Mouse (Mus musculus): ENCODE results near the gene Ankrd44. TPM values are rescaled to one million over a fixed set of nuclear protein-coding genes. Genes with fewer than 3 reads are reported as not detected.

Ankrd44 gene
- polyA plus RNA-seq, 1 experiment from 2014 or later = 4.8 TPM

DNA sequence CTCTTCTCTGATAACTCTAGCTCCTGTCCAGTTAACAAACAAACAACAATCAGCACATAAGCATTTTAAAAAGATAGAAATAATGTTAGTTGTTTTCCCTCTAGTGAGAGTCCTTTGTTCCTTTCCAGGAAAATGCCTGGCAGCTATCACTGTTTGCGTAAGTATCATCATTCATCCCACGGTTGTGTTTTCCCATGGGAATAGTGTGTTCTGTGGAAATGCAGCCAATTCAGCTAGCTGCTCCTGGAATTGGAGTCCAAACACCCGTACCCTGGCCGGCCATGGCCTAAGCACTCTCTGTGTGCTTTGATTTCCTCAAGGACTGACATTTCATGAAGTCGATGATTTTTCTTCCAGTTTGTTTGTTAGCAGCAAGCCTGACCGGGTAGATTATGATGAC is 311.2 kb downstream of the Ankrd44 start:
- 74% methylated on average over 6 of the region's 6 CpGs for WGBS (ENCODE audit: insufficient replicate concordance)
- H3K27ac ChIP-seq (ENCODE audit: low read length) = no peak overlapping the region
- H3K9ac ChIP-seq (ENCODE audit: low read depth, low read length) = no peak overlapping the region
- H3K27me3 ChIP-seq (ENCODE audit: control insufficient read depth, insufficient read depth, low read depth, low read length) = no peaks in the 10 kb centered on the region
- H3K36me3 ChIP-seq (ENCODE audit: control insufficient read depth, insufficient read depth) = no peaks in the 10 kb centered on the region
- no peak overlapping the region for H3K4me3 ChIP-seq (ENCODE audit: low read depth, low read length)
- no peak for ATAC-seq (ENCODE audit: low read depth)
- no peaks in the 10 kb centered on the region for H3K4me1 ChIP-seq (ENCODE audit: control insufficient read depth, low read depth, low read length)
- H3K4me2 ChIP-seq (ENCODE audit: low read depth, low read length) = no peak overlapping the region
- no peaks in the 10 kb centered on the region for H3K9me3 ChIP-seq (replicated peaks; ENCODE audit: control insufficient read depth, low read length)

- Histone ChIP-seq H3K4me1 (ENCODE audit: control insufficient read depth, low read depth, low read length) (no peaks in the 10 kb centered on the region), H3K4me2 (ENCODE audit: low read depth, low read length) (no peak overlapping the region), H3K27ac (ENCODE audit: low read length) (no peak overlapping the region), H3K36me3 (ENCODE audit: control insufficient read depth, insufficient read depth) (no peaks in the 10 kb centered on the region), H3K9ac (ENCODE audit: low read depth, low read length) (no peak overlapping the region), H3K4me3 (ENCODE audit: low read depth, low read length) (no peak overlapping the region), H3K9me3 (replicated peaks; ENCODE audit: control insufficient read depth, low read length) (no peaks in the 10 kb centered on the region), H3K27me3 (ENCODE audit: control insufficient read depth, insufficient read depth, low read depth, low read length) (no peaks in the 10 kb centered on the region)
- ATAC-seq (ENCODE audit: low read depth) = no peak
- WGBS (ENCODE audit: insufficient replicate concordance) = 68% methylated on average over 6 of the region's 6 CpGs
These were observed 313.8 kb downstream of the Ankrd44 start for GRCm38 (mm10) chr1:54612344-54612743.

- Histone ChIP-seq H3K4me3 (ENCODE audit: low read depth, low read length) (no peak overlapping the region), H3K9ac (ENCODE audit: low read depth, low read length) (no peak overlapping the region), H3K27ac (ENCODE audit: low read length) (no peak overlapping the region), H3K9me3 (replicated peaks; ENCODE audit: control insufficient read depth, low read length) (no peaks in the 10 kb centered on the region), H3K36me3 (ENCODE audit: control insufficient read depth, insufficient read depth) (no peaks in the 10 kb centered on the region), H3K4me2 (ENCODE audit: low read depth, low read length) (no peak overlapping the region), H3K27me3 (ENCODE audit: control insufficient read depth, insufficient read depth, low read depth, low read length) (no peaks in the 10 kb centered on the region), H3K4me1 (ENCODE audit: control insufficient read depth, low read depth, low read length) (no peaks in the 10 kb centered on the region)
- no peak for ATAC-seq (ENCODE audit: low read depth)
- WGBS (ENCODE audit: insufficient replicate concordance) = 65% methylated on average over 7 of the region's 7 CpGs
These were observed 314.3 kb downstream of the Ankrd44 start for GRCm38 (mm10) chr1:54611891-54612290.

GRCm38 (mm10) chr1:54606936-54607335 is 319.3 kb downstream of the Ankrd44 start:
- no peak overlapping the region for H3K4me3 ChIP-seq (ENCODE audit: low read depth, low read length)
- no peak for ATAC-seq (ENCODE audit: low read depth)
- no peaks in the 10 kb centered on the region for H3K36me3 ChIP-seq (ENCODE audit: control insufficient read depth, insufficient read depth)
- H3K27ac ChIP-seq (ENCODE audit: low read length) = no peak overlapping the region
- H3K4me2 ChIP-seq (ENCODE audit: low read depth, low read length) = no peak overlapping the region
- H3K27me3 ChIP-seq (ENCODE audit: control insufficient read depth, insufficient read depth, low read depth, low read length) = no peaks in the 10 kb centered on the region
- no peaks in the 10 kb centered on the region for H3K4me1 ChIP-seq (ENCODE audit: control insufficient read depth, low read depth, low read length)
- 60% methylated on average over 1 of the region's 1 CpGs for WGBS (ENCODE audit: insufficient replicate concordance)
- no peaks in the 10 kb centered on the region for H3K9me3 ChIP-seq (replicated peaks; ENCODE audit: control insufficient read depth, low read length)
- no peak overlapping the region for H3K9ac ChIP-seq (ENCODE audit: low read depth, low read length)

DNA sequence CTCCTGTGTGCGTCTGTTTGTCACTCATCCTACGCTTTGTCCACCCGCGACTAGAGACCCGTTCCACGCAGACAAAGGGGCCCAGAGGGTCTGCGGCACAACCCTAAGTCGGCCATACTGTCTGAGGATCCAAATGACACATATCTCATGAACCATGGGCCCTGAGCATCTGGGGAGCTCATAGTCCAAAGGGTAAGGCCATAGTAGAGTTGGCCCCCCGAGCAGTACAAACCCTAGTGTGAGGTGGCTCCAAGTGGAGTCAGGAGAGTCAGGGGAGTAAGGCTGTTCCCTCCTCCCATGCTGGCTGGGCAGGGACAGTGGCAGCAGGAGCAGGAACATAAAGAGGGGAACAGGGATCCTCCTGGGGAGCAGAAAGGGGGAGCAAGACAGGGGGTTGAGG is 324.5 kb downstream of the Ankrd44 start:
- no peaks in the 10 kb centered on the region for H3K4me1 ChIP-seq (ENCODE audit: control insufficient read depth, low read depth, low read length)
- no peak overlapping the region for H3K4me2 ChIP-seq (ENCODE audit: low read depth, low read length)
- WGBS (ENCODE audit: insufficient replicate concordance) = 82% methylated on average over 9 of the region's 9 CpGs
- no peak overlapping the region for H3K4me3 ChIP-seq (ENCODE audit: low read depth, low read length)
- no peak overlapping the region for H3K27ac ChIP-seq (ENCODE audit: low read length)
- H3K27me3 ChIP-seq (ENCODE audit: control insufficient read depth, insufficient read depth, low read depth, low read length) = no peaks in the 10 kb centered on the region
- no peaks in the 10 kb centered on the region for H3K36me3 ChIP-seq (ENCODE audit: control insufficient read depth, insufficient read depth)
- H3K9me3 ChIP-seq (replicated peaks; ENCODE audit: control insufficient read depth, low read length) = no peaks in the 10 kb centered on the region
- ATAC-seq (ENCODE audit: low read depth) = no peak
- H3K9ac ChIP-seq (ENCODE audit: low read depth, low read length) = no peak overlapping the region

- H3K9ac ChIP-seq (ENCODE audit: low read depth, low read length) = no peak overlapping the region
- no peaks in the 10 kb centered on the region for H3K4me1 ChIP-seq (ENCODE audit: control insufficient read depth, low read depth, low read length)
- H3K27ac ChIP-seq (ENCODE audit: low read length) = no peak overlapping the region
- WGBS (ENCODE audit: insufficient replicate concordance) = 49% methylated on average over 1 of the region's 1 CpGs
- H3K9me3 ChIP-seq (replicated peaks; ENCODE audit: control insufficient read depth, low read length) = no peaks in the 10 kb centered on the region
- no peak overlapping the region for H3K4me2 ChIP-seq (ENCODE audit: low read depth, low read length)
- no peaks in the 10 kb centered on the region for H3K36me3 ChIP-seq (ENCODE audit: control insufficient read depth, insufficient read depth)
- H3K27me3 ChIP-seq (ENCODE audit: control insufficient read depth, insufficient read depth, low read depth, low read length) = no peaks in the 10 kb centered on the region
- no peak overlapping the region for H3K4me3 ChIP-seq (ENCODE audit: low read depth, low read length)
- ATAC-seq (ENCODE audit: low read depth) = no peak
These were observed 325.9 kb downstream of the Ankrd44 start for GRCm38 (mm10) chr1:54600275-54600674.

DNA sequence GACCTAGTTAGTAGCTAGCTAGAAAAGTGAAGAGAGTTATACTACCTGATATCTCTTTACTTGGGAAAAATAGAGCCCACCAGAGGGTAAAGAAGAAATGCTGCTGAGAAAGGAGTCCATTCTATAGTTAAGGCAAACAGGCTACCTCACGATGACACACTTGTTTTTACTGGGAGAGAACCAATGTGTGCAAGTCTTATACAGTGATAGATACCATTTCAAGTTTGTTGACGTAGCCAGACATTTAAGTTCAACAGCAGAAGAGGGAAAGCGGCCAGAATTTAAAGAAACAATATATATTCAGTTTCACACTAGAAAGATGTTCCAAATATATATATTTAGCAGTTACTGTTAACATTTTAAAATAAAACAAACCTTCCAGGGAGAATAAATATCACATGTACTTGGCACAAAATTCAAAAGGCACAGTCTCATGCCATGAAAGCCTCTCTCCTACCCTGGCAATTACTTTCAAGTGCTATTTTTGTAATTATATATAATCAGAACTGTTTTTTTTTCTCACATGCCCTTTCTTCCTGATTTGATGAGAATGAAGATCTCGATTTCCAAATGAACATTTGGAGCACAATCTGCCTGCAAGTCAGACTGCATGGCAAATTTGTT is 328.5 kb downstream of the Ankrd44 start:
- 57% methylated on average over 4 of the region's 4 CpGs for WGBS (ENCODE audit: insufficient replicate concordance)
- H3K4me2 ChIP-seq (ENCODE audit: low read depth, low read length) = no peak overlapping the region
- H3K27ac ChIP-seq (ENCODE audit: low read length) = no peak overlapping the region
- H3K27me3 ChIP-seq (ENCODE audit: control insufficient read depth, insufficient read depth, low read depth, low read length) = no peaks in the 10 kb centered on the region
- H3K4me1 ChIP-seq (ENCODE audit: control insufficient read depth, low read depth, low read length) = no peaks in the 10 kb centered on the region
- H3K4me3 ChIP-seq (ENCODE audit: low read depth, low read length) = no peak overlapping the region
- H3K36me3 ChIP-seq (ENCODE audit: control insufficient read depth, insufficient read depth) = no peaks in the 10 kb centered on the region
- H3K9me3 ChIP-seq (replicated peaks; ENCODE audit: control insufficient read depth, low read length) = no peaks in the 10 kb centered on the region
- ATAC-seq (ENCODE audit: low read depth) = no peak
- H3K9ac ChIP-seq (ENCODE audit: low read depth, low read length) = no peak overlapping the region

DNA sequence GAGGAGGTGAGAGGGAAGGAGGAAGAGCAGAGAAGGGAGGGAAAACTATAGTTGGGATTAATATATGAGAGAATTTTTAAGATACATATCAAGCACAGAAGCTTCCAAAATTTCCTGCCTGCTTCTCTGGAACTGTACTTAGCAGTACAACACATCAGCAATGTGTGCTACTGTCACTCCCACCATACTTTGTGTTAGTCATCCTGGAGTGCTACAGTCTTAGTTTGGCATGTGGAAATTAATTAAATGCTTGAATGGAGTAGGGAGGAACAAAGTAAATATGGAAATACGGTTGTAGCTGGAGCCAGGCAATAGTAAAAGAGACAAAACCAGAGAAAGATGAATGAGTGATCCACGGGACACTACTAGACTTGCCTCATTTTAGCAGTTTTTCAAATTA is 330.0 kb downstream of the Ankrd44 start:
- H3K36me3 ChIP-seq (ENCODE audit: control insufficient read depth, insufficient read depth) = no peaks in the 10 kb centered on the region
- WGBS (ENCODE audit: insufficient replicate concordance) = 48% methylated on average over 2 of the region's 2 CpGs

More for the DNA sequence above, 330.0 kb downstream of the Ankrd44 start:
- no peak for ATAC-seq (ENCODE audit: low read depth)
- Histone ChIP-seq H3K9me3 (replicated peaks; ENCODE audit: control insufficient read depth, low read length) (no peaks in the 10 kb centered on the region), H3K4me2 (ENCODE audit: low read depth, low read length) (no peak overlapping the region), H3K27ac (ENCODE audit: low read length) (no peak overlapping the region), H3K4me3 (ENCODE audit: low read depth, low read length) (no peak overlapping the region), H3K27me3 (ENCODE audit: control insufficient read depth, insufficient read depth, low read depth, low read length) (no peaks in the 10 kb centered on the region), H3K9ac (ENCODE audit: low read depth, low read length) (no peak overlapping the region), H3K4me1 (ENCODE audit: control insufficient read depth, low read depth, low read length) (no peaks in the 10 kb centered on the region)

All from liver, embryonic 16.5 days (tissue).